Mouse (Mus musculus) hindbrain, embryonic 16.5 days (tissue): ENCODE measurements around the gene Pkn1. TPM values are rescaled to one million over a fixed set of nuclear protein-coding genes. Genes with fewer than 3 reads are reported as not detected.
A peak's percentile ranks its signal among the peaks of the same experiment; 100 is the strongest.

Source experiments
- ATAC-seq: fragments of 200-750 bp; cut with Nextera tagmentation; 2 replicates; pipeline ENCODE4 v1.8.0; 2017; ENCODE audit warnings: moderate TSS enrichment, moderate library complexity
- H3K27ac ChIP-seq: fragments of 300-500 bp; sonication (generic); 2 replicates; pipeline ENCODE4 v1.5.1; 2014; ENCODE audit warnings: low read depth, mild to moderate bottlenecking, control low read depth, low read length, moderate library complexity
- H3K27me3 ChIP-seq: fragments of 300-500 bp; sonication (generic); replicated peaks from 2 replicates; pipeline ENCODE4 v1.6.1; 2014; ENCODE audit warnings: low read length; ENCODE audit not compliant: control insufficient read depth, insufficient read depth
- H3K36me3 ChIP-seq: fragments of 300-500 bp; sonication (generic); 2 replicates; pipeline ENCODE4 v1.6.1; 2014; ENCODE audit warnings: mild to moderate bottlenecking, low read length, moderate library complexity, mixed read lengths; ENCODE audit not compliant: control insufficient read depth, insufficient read depth
- H3K4me1 ChIP-seq: fragments of 300-500 bp; sonication (generic); 2 replicates; pipeline ENCODE4 v1.6.1; 2014; ENCODE audit warnings: low read depth, low read length; ENCODE audit not compliant: control insufficient read depth, insufficient read depth
- H3K4me2 ChIP-seq: fragments of 300-500 bp; sonication (generic); 2 replicates; pipeline ENCODE4 v1.6.1; 2014; ENCODE audit warnings: mild to moderate bottlenecking, low read length, control low read depth, moderate library complexity
- H3K4me3 ChIP-seq: fragments of 300-500 bp; sonication (generic); 2 replicates; pipeline ENCODE4 v1.5.1; 2014; ENCODE audit warnings: mild to moderate bottlenecking, low read length, control low read depth, moderate library complexity
- H3K9ac ChIP-seq: fragments of 300-500 bp; sonication (generic); 2 replicates; pipeline ENCODE4 v1.6.1; 2014; ENCODE audit warnings: low read depth, mild to moderate bottlenecking, control low read depth, low read length, moderate library complexity
- H3K9me3 ChIP-seq: fragments of 300-500 bp; sonication (generic); 2 replicates; pipeline ENCODE4 v1.6.1; 2014; ENCODE audit warnings: mild to moderate bottlenecking, low read length, moderate library complexity; ENCODE audit not compliant: control insufficient read depth
- WGBS: fragments of 180-500 bp; shearing (Covaris S2); extraction: QIAGEN DNeasy Blood & Tissue Kit; methylation state at CpG from one replicate; pipeline ENCODE4 v1.1.7; 2014; 5-methylcytosine and 5-hydroxymethylcytosine counted together
- polyA plus RNA-seq: library from polyadenylated mRNA; unstranded; fragments of >200 nt; fragmentation: Nextera tagmentation; extraction: Ambion mirVana; gene quantifications from 2 replicates; pipeline ENCODE4 v1.2.1, GENCODE M21; 2015

Pkn1 gene
- polyA plus RNA-seq, 1 experiment from 2014 or later: 21.2 TPM

GRCm38 (mm10) chr8:83672936-83673335 is 26.0 kb downstream of the Pkn1 start:
- peaks cover 47% of the 10 kb centered on the region for H3K36me3 ChIP-seq
- no peak overlapping the region for H3K9ac ChIP-seq
- no peak for ATAC-seq

GRCm38 (mm10) chr8:83669013-83669412 is 30.0 kb downstream of the Pkn1 start:
- 76% methylated on average over 16 of the region's 16 CpGs for WGBS
- Histone ChIP-seq H3K4me3 (no peak overlapping the region), H3K27me3 (no peaks in the 10 kb centered on the region), H3K36me3 (peaks cover 32% of the 10 kb centered on the region), H3K4me2 (no peak overlapping the region), H3K27ac (no peak overlapping the region), H3K4me1 (peaks cover 26% of the 10 kb centered on the region), H3K9me3 (no peaks in the 10 kb centered on the region), H3K9ac (no peak overlapping the region)
- ATAC-seq: no peak

More at GRCm38 (mm10) chr8:83672936-83673335, 26.0 kb downstream of the Pkn1 start:
- WGBS: 65% methylated on average over 5 of the region's 5 CpGs
- H3K27ac ChIP-seq: no peak overlapping the region
- H3K4me2 ChIP-seq: no peak overlapping the region
- peaks cover 9% of the 10 kb centered on the region for H3K4me1 ChIP-seq
- no peaks in the 10 kb centered on the region for H3K27me3 ChIP-seq
- no peak overlapping the region for H3K4me3 ChIP-seq
- H3K9me3 ChIP-seq: no peaks in the 10 kb centered on the region

GRCm38 (mm10) chr8:83668010-83668916 is 30.7 kb downstream of the Pkn1 start:
- Histone ChIP-seq H3K36me3 (peaks cover 27% of the 10 kb centered on the region), H3K4me2 (peak overlapping the region; percentile 70), H3K9ac (peak overlapping the region; percentile 62), H3K4me1 (peaks cover 26% of the 10 kb centered on the region), H3K9me3 (no peaks in the 10 kb centered on the region), H3K27me3 (no peaks in the 10 kb centered on the region), H3K27ac (peak overlapping the region; percentile 64), H3K4me3 (peak overlapping the region; percentile 39)
- WGBS: 15% methylated on average over 74 of the region's 80 CpGs
- peak; percentile 52 for ATAC-seq

- H3K4me1 ChIP-seq: peaks cover 29% of the 10 kb centered on the region
- no peak overlapping the region for H3K4me3 ChIP-seq
- ATAC-seq: no peak
- H3K27me3 ChIP-seq: no peaks in the 10 kb centered on the region
- no peak overlapping the region for H3K9ac ChIP-seq
- 75% methylated on average over 10 of the region's 10 CpGs for WGBS
- H3K36me3 ChIP-seq: peaks cover 24% of the 10 kb centered on the region
- no peaks in the 10 kb centered on the region for H3K9me3 ChIP-seq
- peak overlapping the region; percentile 70 for H3K4me2 ChIP-seq
- peak overlapping the region; percentile 64; the same call in 1 of the 2 replicates for H3K27ac ChIP-seq
Observed at GRCm38 (mm10) chr8:83667526-83667925, 31.5 kb downstream of the Pkn1 start.

- no peak overlapping the region for H3K4me2 ChIP-seq
- H3K4me3 ChIP-seq: no peak overlapping the region
- H3K27me3 ChIP-seq: no peaks in the 10 kb centered on the region
- peak; percentile 2; the same call in 1 of the 2 replicates for ATAC-seq
- H3K36me3 ChIP-seq: peaks cover 20% of the 10 kb centered on the region
- H3K9ac ChIP-seq: peak overlapping the region; percentile 9; the same call in 1 of the 2 replicates
- peaks cover 33% of the 10 kb centered on the region for H3K4me1 ChIP-seq
- H3K27ac ChIP-seq: 0 out of 2 replicates have a peak overlapping the region, but pooled peaks have one; percentile 17
- no peaks in the 10 kb centered on the region for H3K9me3 ChIP-seq
- 72% methylated on average over 3 of the region's 3 CpGs for WGBS
Observed at GRCm38 (mm10) chr8:83666866-83667234, 32.1 kb downstream of the Pkn1 start.

- Histone ChIP-seq H3K27me3 (no peaks in the 10 kb centered on the region), H3K4me2 (no peak within 1 kb of the TSS), H3K9ac (peak within 1 kb of the TSS; percentile 13), H3K27ac (peak within 1 kb of the TSS; percentile 17; the same call in 1 of the 2 replicates), H3K4me1 (peaks cover 34% of the 10 kb centered on the region), H3K4me3 (no peak within 1 kb of the TSS), H3K36me3 (peaks cover 14% of the 10 kb centered on the region), H3K9me3 (no peaks in the 10 kb centered on the region)
- WGBS: 29% methylated on average over 14 of the region's 14 CpGs
- ATAC-seq: peak; percentile 4; the same call in 1 of the 2 replicates
Observed at GRCm38 (mm10) chr8:83665969-83666865, 32.8 kb downstream of the Pkn1 start, which contains the start of gene Ptger1. Gene Ptger1 (plus strand): TSS chr8:83666678.

GRCm38 (mm10) chr8:83664931-83665625 is 33.9 kb downstream of the Pkn1 start:
- Histone ChIP-seq H3K27me3 (no peaks in the 10 kb centered on the region), H3K4me3 (no peak overlapping the region), H3K4me2 (no peak overlapping the region), H3K36me3 (peaks cover 4% of the 10 kb centered on the region; the same call in 1 of the 2 replicates), H3K4me1 (peaks cover 45% of the 10 kb centered on the region), H3K9me3 (no peaks in the 10 kb centered on the region), H3K9ac (peak overlapping the region; percentile 9; the same call in 1 of the 2 replicates), H3K27ac (no peak overlapping the region; the same call in 1 of the 2 replicates)
- 38% methylated on average over 2 of the region's 2 CpGs for WGBS
- no peak for ATAC-seq

- H3K36me3 ChIP-seq: no peaks in the 10 kb centered on the region
- H3K4me1 ChIP-seq: peaks cover 48% of the 10 kb centered on the region
- H3K27me3 ChIP-seq: no peaks in the 10 kb centered on the region
- H3K27ac ChIP-seq: 0 out of 2 replicates have a peak overlapping the region, but pooled peaks have one; percentile 6
- no peak for ATAC-seq
- H3K9me3 ChIP-seq: no peaks in the 10 kb centered on the region
- H3K4me3 ChIP-seq: no peak overlapping the region
- 74% methylated on average over 13 of the region's 13 CpGs for WGBS
- H3K4me2 ChIP-seq: no peak overlapping the region
- no peak overlapping the region for H3K9ac ChIP-seq
Observed at GRCm38 (mm10) chr8:83664096-83664495, 34.9 kb downstream of the Pkn1 start.
